Mouse (Mus musculus) liver, embryonic 13.5 days (tissue): ENCODE results near the gene Prnd. TPM values are rescaled to one million over a fixed set of nuclear protein-coding genes. Genes with fewer than 3 reads are reported as not detected.

Experiments
- ATAC-seq: fragments of 200-750 bp; cut with Nextera tagmentation; 2 replicates; pipeline ENCODE4 v1.8.0; 2017; ENCODE audit warnings: low read depth, mild to moderate bottlenecking, moderate number of reproducible peaks, moderate library complexity
- DNase-seq: peaks from one replicate; pipeline ENCODE4 v3.0.0; 2022
- H3K27ac ChIP-seq: fragments of 300-500 bp; sonication (generic); 2 replicates; pipeline ENCODE4 v1.5.1; 2015; ENCODE audit warnings: moderate library complexity, mild to moderate bottlenecking, inconsistent platforms
- H3K27me3 ChIP-seq: fragments of 300-500 bp; sonication (generic); 2 replicates; pipeline ENCODE4 v1.6.1; 2015; ENCODE audit warnings: mild to moderate bottlenecking, inconsistent platforms
- H3K36me3 ChIP-seq: fragments of 300-500 bp; sonication (generic); 2 replicates; pipeline ENCODE4 v1.6.1; 2015; ENCODE audit warnings: mild to moderate bottlenecking, inconsistent platforms
- H3K4me1 ChIP-seq: fragments of 300-500 bp; sonication (generic); replicated peaks from 2 replicates; pipeline ENCODE4 v1.6.1; 2015; ENCODE audit warnings: inconsistent platforms
- H3K4me2 ChIP-seq: fragments of 300-500 bp; sonication (generic); 2 replicates; pipeline ENCODE4 v1.6.1; 2015; ENCODE audit warnings: inconsistent platforms, mild to moderate bottlenecking, moderate library complexity
- H3K4me3 ChIP-seq: fragments of 300-500 bp; sonication (generic); replicated peaks from 2 replicates; pipeline ENCODE4 v1.5.1; 2015; ENCODE audit warnings: mild to moderate bottlenecking, inconsistent platforms
- H3K9ac ChIP-seq: fragments of 300-500 bp; sonication (generic); 2 replicates; pipeline ENCODE4 v1.6.1; 2015; ENCODE audit warnings: mild to moderate bottlenecking, inconsistent platforms
- H3K9me3 ChIP-seq: fragments of 300-500 bp; sonication (generic); replicated peaks from 2 replicates; pipeline ENCODE4 v1.6.1; 2016; ENCODE audit warnings: inconsistent platforms
- WGBS: fragments of 180-500 bp; shearing (Covaris S2); methylation state at CpG from one replicate; pipeline ENCODE4 v1.1.7; 2015; ENCODE audit not compliant: insufficient replicate concordance; 5-methylcytosine and 5-hydroxymethylcytosine counted together
- polyA plus RNA-seq: library from polyadenylated mRNA; unstranded; fragments of >200 nt; fragmentation: Nextera tagmentation; extraction: Ambion mirVana; gene quantifications from 2 replicates; pipeline ENCODE4 v1.2.1, GENCODE M21; 2015

Prnd gene
- 0.34 and 0.45 TPM in 2 replicates for polyA plus RNA-seq

DNA sequence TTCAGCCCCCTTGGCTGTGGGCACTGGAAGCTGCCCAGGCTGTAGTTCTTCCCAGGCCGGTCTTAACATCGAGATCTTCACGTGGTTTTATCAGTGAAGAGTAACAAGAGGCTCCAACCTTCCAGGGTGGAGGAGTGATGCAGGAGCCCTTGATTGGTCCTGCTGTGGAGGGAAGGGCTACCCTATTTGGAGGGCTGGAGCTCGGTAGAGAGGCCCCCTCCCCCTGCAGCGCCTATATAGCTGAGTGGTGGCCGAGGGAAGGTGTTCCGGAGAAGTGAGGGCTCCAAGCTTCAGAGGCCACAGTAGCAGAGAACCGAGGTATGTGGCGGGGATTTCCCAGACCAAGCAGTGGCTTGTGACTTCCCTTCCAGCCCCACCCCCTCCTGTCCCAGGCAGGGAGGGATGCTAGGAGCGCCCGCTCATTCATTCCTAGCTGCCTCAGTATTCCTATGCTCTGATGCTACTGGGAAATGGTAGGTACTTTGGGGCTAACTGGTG lies at the start of gene Prnd:
TSS of gene Prnd (plus strand) at position 264 of the 498 bp plus-strand sequence.
- WGBS, result 7% methylated on average over 10 of the region's 11 CpGs
- ATAC-seq, result no peak
- Histone ChIP-seq H3K4me2 (no peak within 1 kb of the TSS), H3K4me3 (no peak within 1 kb of the TSS), H3K27ac (no peak within 1 kb of the TSS), H3K4me1 (peaks cover 14% of the 10 kb centered on the region), H3K9me3 (no peaks in the 10 kb centered on the region), H3K36me3 (no peaks in the 10 kb centered on the region), H3K27me3 (peaks cover 63% of the 10 kb centered on the region), H3K9ac (no peak within 1 kb of the TSS)
- no peak for DNase-seq

DNA sequence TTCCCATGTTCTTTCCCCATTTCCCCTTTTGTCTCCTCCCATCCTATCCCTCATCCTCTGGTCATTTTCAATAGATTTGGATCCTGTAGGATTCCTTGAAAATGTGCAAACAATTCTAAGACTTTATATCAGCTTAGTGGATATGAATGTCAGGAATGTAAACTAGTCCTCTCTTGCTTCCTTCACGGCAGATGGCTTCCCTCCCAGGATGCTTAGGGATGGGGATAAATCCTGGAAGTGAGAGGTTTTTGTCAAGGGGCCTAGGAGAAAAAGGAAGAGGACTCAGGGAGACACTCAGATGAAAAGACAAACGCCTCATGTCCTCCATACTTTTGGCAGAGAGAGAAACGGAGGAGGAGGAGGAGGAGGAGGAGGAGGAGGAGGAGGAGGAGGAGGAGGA lies 48.2 kb upstream of the Prnd start:
- Histone ChIP-seq H3K4me2 (no peak overlapping the region), H3K4me3 (no peak overlapping the region), H3K27ac (no peak overlapping the region), H3K4me1 (peaks cover 40% of the 10 kb centered on the region), H3K9me3 (no peaks in the 10 kb centered on the region), H3K9ac (no peak overlapping the region), H3K27me3 (no peaks in the 10 kb centered on the region), H3K36me3 (no peaks in the 10 kb centered on the region)
- DNase-seq (no peak), ATAC-seq (no peak)
- WGBS, result 72% methylated on average over 3 of the region's 3 CpGs

DNA sequence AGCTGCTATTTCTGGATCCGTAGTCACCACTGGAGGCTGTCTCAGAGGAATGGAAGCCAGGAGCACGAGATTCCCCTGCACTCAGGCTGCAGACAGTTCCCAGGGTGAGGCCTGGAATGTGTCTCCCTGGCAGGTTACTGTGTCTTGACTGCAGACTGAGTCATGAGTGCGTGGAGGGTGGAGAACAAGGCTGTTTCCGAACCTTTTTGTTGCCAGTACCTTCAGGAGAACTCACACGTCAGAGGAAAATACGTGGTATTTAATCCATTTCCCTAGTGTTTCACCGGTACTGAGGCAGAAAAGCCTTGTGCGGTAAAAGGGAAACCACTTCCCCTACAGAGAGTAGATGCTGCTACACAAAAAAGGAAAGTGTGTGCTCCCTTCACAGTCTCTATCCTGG lies 47.8 kb upstream of the Prnd start:
- no peak for ATAC-seq
- 35% methylated on average over 8 of the region's 8 CpGs for WGBS

DNA sequence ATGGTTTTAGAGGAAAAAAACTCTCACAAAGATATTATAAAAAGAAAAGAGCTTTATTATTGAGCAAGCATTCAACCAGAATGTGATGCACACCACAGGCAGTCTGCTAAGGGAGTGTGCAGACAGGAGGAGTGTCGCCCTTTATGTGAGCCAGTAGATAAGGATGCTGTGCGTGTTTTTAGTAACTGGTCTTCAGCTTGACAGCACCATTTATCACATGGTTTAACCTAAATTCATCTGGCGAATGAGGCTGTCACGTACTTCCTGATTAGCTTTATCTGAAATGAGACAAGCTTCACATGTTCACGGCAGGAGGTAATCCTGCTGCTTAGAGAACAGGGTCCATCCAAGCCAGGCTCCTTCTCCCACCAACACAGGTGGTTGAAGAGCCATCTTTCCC lies 45.6 kb upstream of the Prnd start:
- H3K27ac ChIP-seq, result peak overlapping the region; percentile 89
- DNase-seq, result peak; percentile 61
- peak overlapping the region; percentile 55 for H3K4me2 ChIP-seq
- peak overlapping the region; percentile 55 for H3K9ac ChIP-seq
- no peaks in the 10 kb centered on the region for H3K9me3 ChIP-seq
- H3K4me1 ChIP-seq, result peaks cover 55% of the 10 kb centered on the region
- ATAC-seq, result peak; percentile 89
- WGBS, result 8% methylated on average over 5 of the region's 5 CpGs
- H3K36me3 ChIP-seq, result no peaks in the 10 kb centered on the region
- no peak overlapping the region for H3K4me3 ChIP-seq
- no peaks in the 10 kb centered on the region for H3K27me3 ChIP-seq

More for the DNA sequence above, 47.8 kb upstream of the Prnd start:
- Histone ChIP-seq H3K9me3 (no peaks in the 10 kb centered on the region), H3K27ac (no peak overlapping the region), H3K4me1 (peaks cover 40% of the 10 kb centered on the region), H3K4me2 (no peak overlapping the region), H3K4me3 (no peak overlapping the region), H3K36me3 (no peaks in the 10 kb centered on the region), H3K27me3 (no peaks in the 10 kb centered on the region), H3K9ac (no peak overlapping the region)
- no peak for DNase-seq

DNA sequence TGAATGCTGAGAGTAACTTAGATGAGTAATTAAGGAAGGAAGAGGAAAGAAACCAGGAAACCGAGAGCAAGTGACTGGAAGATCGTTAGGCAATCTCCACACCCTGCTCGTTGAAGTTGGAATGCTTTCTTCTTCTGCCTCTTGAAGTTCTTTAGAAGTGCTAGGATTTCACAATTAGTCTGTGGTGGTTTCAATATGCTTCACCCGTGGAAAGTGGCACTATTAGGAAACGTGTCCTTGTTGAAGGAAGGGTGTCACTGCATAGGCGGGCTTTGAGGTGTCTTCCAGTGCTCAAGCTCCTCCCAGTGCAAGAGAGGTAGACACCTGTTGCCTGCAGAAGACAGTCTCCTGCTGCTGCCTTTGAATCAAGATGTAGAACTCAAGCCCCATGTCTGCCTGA lies 44.9 kb upstream of the Prnd start:
- Histone ChIP-seq H3K9ac (peak overlapping the region; percentile 44), H3K9me3 (no peaks in the 10 kb centered on the region), H3K4me3 (no peak overlapping the region), H3K27ac (peak overlapping the region; percentile 89), H3K27me3 (no peaks in the 10 kb centered on the region), H3K36me3 (no peaks in the 10 kb centered on the region), H3K4me1 (peaks cover 61% of the 10 kb centered on the region), H3K4me2 (peak overlapping the region; percentile 55)
- 38% methylated on average over 6 of the region's 6 CpGs for WGBS
- no peak for ATAC-seq
- DNase-seq, result no peak

DNA sequence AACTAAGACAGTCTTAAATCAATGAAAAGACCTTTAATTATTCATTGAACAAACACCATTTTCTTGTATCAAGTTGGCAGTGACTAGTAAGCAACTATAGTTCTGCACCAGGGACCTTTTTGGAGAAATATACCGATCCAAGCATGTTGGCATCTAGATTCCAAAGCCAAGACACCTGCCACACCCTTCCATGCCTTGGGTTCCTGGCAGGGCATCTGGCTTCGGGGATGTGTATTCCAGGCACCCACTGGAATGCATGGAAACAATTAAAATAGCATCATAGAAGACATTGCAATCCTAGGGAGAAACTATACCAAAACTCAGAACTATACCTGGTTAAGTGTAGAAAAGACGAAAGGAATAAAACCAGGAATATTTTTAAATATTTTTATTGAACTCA lies 44.4 kb upstream of the Prnd start:
- H3K27ac ChIP-seq, result no peak overlapping the region
- H3K4me1 ChIP-seq, result peaks cover 66% of the 10 kb centered on the region
- 93% methylated on average over 3 of the region's 3 CpGs for WGBS
- H3K4me3 ChIP-seq, result no peak overlapping the region
- no peak overlapping the region for H3K9ac ChIP-seq
- H3K36me3 ChIP-seq, result no peaks in the 10 kb centered on the region
- ATAC-seq, result no peak
- no peak overlapping the region for H3K4me2 ChIP-seq
- H3K27me3 ChIP-seq, result no peaks in the 10 kb centered on the region
- H3K9me3 ChIP-seq, result no peaks in the 10 kb centered on the region
- no peak for DNase-seq

DNA sequence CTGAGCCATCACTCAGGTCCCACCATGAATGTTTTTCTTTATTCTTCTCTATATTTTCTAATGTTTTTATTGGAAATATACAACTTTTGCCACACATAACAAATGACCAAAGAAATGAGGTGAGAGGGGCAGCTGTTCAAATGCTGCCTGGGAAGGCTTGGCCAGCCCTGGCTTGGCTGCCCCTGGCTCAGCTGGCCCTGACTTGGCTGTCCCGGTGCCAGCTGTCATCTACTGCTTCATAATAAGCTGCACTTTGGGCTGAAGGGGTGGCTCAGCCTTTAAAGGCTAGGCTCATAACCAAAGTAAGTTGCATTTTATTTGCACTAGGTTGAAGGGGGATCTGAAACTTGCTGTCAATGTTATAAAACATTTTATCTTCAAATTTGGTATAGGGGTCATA lies 43.8 kb upstream of the Prnd start:
- Histone ChIP-seq H3K9ac (no peak overlapping the region), H3K4me1 (peaks cover 72% of the 10 kb centered on the region), H3K4me2 (no peak overlapping the region), H3K4me3 (no peak overlapping the region), H3K9me3 (no peaks in the 10 kb centered on the region), H3K27me3 (no peaks in the 10 kb centered on the region), H3K27ac (0 out of 2 replicates have a peak overlapping the region, but pooled peaks have one; percentile 6), H3K36me3 (no peaks in the 10 kb centered on the region)
- no peak for ATAC-seq
- no peak for DNase-seq
- WGBS, result 74% methylated on average over 1 of the region's 1 CpGs

DNA sequence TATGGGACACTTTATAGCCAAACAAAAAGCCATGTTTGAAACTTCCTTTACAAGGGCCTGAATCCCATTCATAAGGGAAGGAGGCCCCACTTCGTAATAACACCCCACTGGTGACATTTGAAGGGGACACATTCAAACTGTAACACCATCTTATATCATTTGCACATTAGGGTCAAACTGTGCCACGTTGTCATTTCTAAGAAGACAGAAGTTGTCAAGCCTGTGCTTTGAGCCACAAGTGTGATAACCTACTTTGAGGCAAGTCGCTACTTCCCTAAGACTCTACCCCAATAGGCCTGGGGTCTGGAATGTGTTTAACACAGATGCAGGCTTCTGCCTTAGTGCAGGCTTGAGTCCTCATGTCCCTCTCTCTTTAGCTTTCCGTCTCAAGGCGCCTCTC lies 43.4 kb upstream of the Prnd start:
- no peak overlapping the region for H3K4me3 ChIP-seq
- H3K4me1 ChIP-seq, result peaks cover 74% of the 10 kb centered on the region
- DNase-seq, result no peak
- 0 out of 2 replicates have a peak overlapping the region, but pooled peaks have one; percentile 6 for H3K27ac ChIP-seq
- WGBS, result 70% methylated on average over 5 of the region's 5 CpGs
- H3K9ac ChIP-seq, result no peak overlapping the region
- H3K27me3 ChIP-seq, result no peaks in the 10 kb centered on the region
- H3K4me2 ChIP-seq, result no peak overlapping the region
- H3K9me3 ChIP-seq, result no peaks in the 10 kb centered on the region
- ATAC-seq, result no peak
- no peaks in the 10 kb centered on the region for H3K36me3 ChIP-seq

DNA sequence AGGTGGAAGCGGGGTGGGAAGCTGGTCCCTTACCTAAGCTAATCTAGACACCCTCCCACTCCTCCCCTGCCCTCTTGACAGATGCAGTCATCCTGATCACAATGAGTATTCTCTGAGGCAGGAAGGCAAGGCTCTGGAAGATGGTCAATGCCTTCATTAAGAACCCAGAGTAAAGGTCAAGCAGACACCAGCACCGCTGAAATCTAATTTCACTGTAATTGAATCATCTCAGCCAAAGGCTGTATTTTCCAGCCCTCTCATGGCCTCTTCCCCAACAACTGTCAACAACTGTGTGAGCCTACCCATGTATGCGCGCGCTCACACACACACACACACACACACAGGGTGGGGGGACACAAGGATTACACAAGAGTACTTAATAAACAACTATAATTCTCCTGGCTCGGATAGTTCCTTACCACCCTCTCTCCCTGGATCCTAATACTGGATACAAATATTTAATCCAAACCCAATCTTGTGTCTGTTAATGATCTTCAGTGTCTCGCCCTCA lies 42.3 kb upstream of the Prnd start:
- Histone ChIP-seq H3K27ac (peak overlapping the region; percentile 59), H3K27me3 (no peaks in the 10 kb centered on the region), H3K9ac (no peak overlapping the region), H3K9me3 (no peaks in the 10 kb centered on the region), H3K4me3 (no peak overlapping the region), H3K4me1 (peaks cover 69% of the 10 kb centered on the region), H3K4me2 (no peak overlapping the region), H3K36me3 (peaks cover 6% of the 10 kb centered on the region)
- DNase-seq (no peak), ATAC-seq (no peak)
- 81% methylated on average over 7 of the region's 7 CpGs for WGBS

DNA sequence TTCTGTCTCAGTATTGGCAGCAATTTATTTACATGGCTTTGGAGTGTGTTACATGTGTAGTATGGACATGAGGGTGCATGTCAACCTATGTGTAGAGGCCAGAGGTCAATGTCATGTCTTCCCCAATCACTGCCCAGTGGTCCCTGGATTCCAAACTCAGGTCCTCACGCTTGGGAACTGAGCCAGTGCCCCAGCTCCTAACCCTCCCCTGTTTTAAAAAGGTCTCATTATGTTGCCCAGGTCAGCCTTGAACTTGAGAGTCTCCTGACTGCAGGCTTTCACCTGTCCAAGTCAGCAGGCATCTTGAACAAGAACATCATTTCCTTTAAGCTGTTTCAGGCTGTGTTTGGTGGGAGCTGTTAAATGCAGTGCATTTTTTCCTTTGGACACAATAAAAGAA lies 41.8 kb upstream of the Prnd start:
- Histone ChIP-seq H3K27me3 (no peaks in the 10 kb centered on the region), H3K27ac (peak overlapping the region; percentile 59), H3K9me3 (no peaks in the 10 kb centered on the region), H3K36me3 (peaks cover 6% of the 10 kb centered on the region), H3K4me2 (peak overlapping the region; percentile 82), H3K4me3 (peak overlapping the region; percentile 80), H3K4me1 (peaks cover 65% of the 10 kb centered on the region), H3K9ac (peak overlapping the region; percentile 60)
- ATAC-seq (no peak), DNase-seq (no peak)
- WGBS, result 100% methylated on average over 1 of the region's 1 CpGs

DNA sequence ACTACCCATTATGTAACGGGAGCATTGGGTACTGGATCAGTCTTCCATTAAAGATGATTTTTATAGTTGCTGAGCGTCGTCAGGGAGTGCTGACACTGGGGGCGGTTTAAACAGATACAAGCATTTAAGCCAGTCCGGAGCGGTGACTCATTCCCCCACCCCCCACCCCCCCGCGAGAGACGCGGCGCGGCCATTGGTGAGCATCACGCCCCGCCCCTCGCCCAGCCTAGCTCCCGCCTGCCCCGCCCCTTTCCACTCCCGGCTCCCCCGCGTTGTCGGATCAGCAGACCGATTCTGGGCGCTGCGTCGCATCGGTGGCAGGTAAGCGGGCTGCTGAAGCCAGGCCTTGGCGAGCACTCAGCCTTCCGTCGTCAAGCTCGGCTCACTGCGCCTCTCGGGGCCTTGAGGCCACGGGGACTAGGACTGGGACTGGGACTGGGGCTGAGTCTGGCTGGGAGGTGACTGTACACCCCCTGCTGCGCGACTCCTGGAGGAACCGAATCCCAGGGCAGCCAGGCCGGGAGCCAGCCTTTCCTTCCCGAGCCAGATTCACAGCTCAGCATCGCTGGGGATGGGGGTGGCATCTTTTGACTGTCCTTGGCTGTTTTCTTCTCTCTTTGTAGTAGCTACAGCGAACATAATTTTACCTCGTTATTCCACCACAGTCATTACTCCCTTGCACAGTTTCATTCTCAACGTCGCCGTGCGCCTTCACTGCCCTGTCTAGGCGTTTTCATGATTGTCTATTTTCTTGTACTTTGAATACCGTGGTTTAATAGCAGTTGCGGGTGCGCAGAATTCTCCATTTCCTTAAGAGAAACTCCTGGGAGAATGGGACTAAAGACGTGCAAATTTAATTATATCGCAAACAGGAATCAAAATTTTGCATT lies 40.7 kb upstream of the Prnd start, which contains the start of the genes Prnp and Prn:
TSS of gene Prnp (plus strand) at position 246 of the 890 bp plus-strand sequence.
TSS of gene Prn (plus strand) at position 275 of the 890 bp plus-strand sequence.
- H3K9me3 ChIP-seq, result no peaks in the 10 kb centered on the region
- H3K9ac ChIP-seq, result peak within 1 kb of the TSS; percentile 91
- ATAC-seq, result peak; percentile 88
- peak within 1 kb of the TSS; percentile 86 for H3K27ac ChIP-seq
- H3K4me3 ChIP-seq, result peak within 1 kb of the TSS; percentile 80
- H3K27me3 ChIP-seq, result no peaks in the 10 kb centered on the region
- H3K36me3 ChIP-seq, result peaks cover 6% of the 10 kb centered on the region
- H3K4me1 ChIP-seq, result peaks cover 54% of the 10 kb centered on the region
- 5% methylated on average over 52 of the region's 52 CpGs for whole genome bisulfite sequencing
- H3K4me2 ChIP-seq, result peak within 1 kb of the TSS; percentile 82
- DNase-seq, result peak; percentile 90
